Mouse (Mus musculus) adrenal gland, postnatal 10 days (tissue): ENCODE measurements around the gene Hmga2. TPM values are rescaled to one million over a fixed set of nuclear protein-coding genes. Genes with fewer than 3 reads are reported as not detected.

Experiments
- DNase-seq: peaks from one replicate; pipeline ENCODE4 v3.0.0; 2021; ENCODE audit warnings: mixed read lengths
- total RNA-seq, 2 experiments: library from RNA; stranded (reverse); gene quantifications; 2 replicates each; pipeline ENCODE4 v1.2.3; 2021

Gene Hmga2
- total RNA-seq, 2 experiments from 2014 or later = 3.9 to 6.4 TPM

GRCm38 (mm10) chr10:120472606-120473005 is 3.7 kb downstream of the Hmga2 start:
- no peak for DNase-seq

GRCm38 (mm10) chr10:120465121-120465520 is 11.1 kb downstream of the Hmga2 start:
- no peak for DNase-seq

GRCm38 (mm10) chr10:120461769-120462168 is 14.5 kb downstream of the Hmga2 start:
- no peak for DNase-seq

GRCm38 (mm10) chr10:120461301-120461700 is 15.0 kb downstream of the Hmga2 start:
- DNase-seq = no peak

GRCm38 (mm10) chr10:120458866-120459265 is 17.4 kb downstream of the Hmga2 start:
- DNase-seq = no peak

GRCm38 (mm10) chr10:120449661-120450284 is 26.5 kb downstream of the Hmga2 start:
- DNase-seq = no peak

GRCm38 (mm10) chr10:120446799-120447198 is 29.5 kb downstream of the Hmga2 start:
- no peak for DNase-seq

GRCm38 (mm10) chr10:120446206-120446605 is 30.1 kb downstream of the Hmga2 start:
- no peak for DNase-seq

- no peak for DNase-seq
Measured at GRCm38 (mm10) chr10:120444463-120445070, 31.7 kb downstream of the Hmga2 start.

- no peak for DNase-seq
Measured at GRCm38 (mm10) chr10:120443757-120444311, 32.4 kb downstream of the Hmga2 start.

- no peak for DNase-seq
Measured at GRCm38 (mm10) chr10:120441254-120441653, 35.0 kb downstream of the Hmga2 start.

- no peak for DNase-seq
Measured at GRCm38 (mm10) chr10:120434433-120434832, 41.8 kb downstream of the Hmga2 start.

- DNase-seq = no peak
Measured at GRCm38 (mm10) chr10:120433463-120433815, 42.8 kb downstream of the Hmga2 start.

GRCm38 (mm10) chr10:120432731-120433462 is 43.4 kb downstream of the Hmga2 start:
- DNase-seq = peak; percentile 54

GRCm38 (mm10) chr10:120432081-120432480 is 44.2 kb downstream of the Hmga2 start:
- DNase-seq = no peak

GRCm38 (mm10) chr10:120431435-120431834 is 44.8 kb downstream of the Hmga2 start:
- no peak for DNase-seq

GRCm38 (mm10) chr10:120430422-120430821 is 45.8 kb downstream of the Hmga2 start:
- DNase-seq = no peak

- DNase-seq = no peak
Measured at GRCm38 (mm10) chr10:120429758-120430259, 46.5 kb downstream of the Hmga2 start.

GRCm38 (mm10) chr10:120429199-120429551 is 47.1 kb downstream of the Hmga2 start:
- no peak for DNase-seq

- peak; percentile 75 for DNase-seq
Measured at GRCm38 (mm10) chr10:120428430-120429198, 47.7 kb downstream of the Hmga2 start.

GRCm38 (mm10) chr10:120426086-120426610 is 50.1 kb downstream of the Hmga2 start:
- no peak for DNase-seq

GRCm38 (mm10) chr10:120424015-120424414 is 52.3 kb downstream of the Hmga2 start:
- DNase-seq = no peak
